Comparison of ENCODE assay signal across 8 mouse cellular contexts in the genomic region with DNA sequence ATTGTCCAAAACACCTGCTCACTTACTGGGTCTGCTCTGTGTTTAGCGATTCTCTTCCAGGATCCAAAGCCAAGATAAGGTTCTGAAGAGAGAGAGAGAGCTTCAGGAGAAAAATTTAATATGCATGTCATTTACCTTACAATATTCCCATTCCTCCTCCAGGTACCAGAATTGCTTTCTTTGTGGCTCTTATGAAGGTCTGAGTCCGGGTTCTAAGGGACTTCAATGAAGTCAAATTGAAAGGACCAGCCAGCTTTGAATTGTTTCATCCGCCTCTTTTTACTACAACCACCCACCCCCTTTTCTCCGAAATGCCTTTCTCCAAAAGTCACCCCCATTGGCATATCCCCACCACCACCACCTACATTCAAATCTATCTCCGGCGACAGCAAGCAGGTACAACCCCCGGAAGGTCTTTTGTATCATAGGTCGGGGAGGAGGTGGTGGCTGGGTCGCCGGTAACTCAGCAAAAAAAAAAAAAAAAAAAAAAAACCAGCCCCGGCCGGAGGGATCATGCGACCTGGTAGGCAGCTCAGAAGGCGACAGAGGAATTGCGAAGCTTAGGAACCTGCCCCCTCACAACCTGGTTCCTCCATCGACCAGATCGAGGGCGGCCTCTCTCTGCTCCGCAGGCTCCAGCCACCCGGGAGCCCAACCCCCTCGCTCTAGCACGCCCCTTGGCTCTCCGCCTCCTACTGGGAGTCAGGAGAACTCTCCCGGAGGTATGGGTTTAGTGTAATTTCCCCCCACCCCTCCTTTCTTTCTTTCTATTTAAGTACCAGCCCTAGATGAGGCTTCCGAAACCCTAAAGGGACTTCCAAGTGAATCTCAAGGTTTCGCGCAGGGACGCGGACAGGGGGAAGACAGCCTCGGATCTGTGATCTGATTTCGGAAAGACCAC. TPM values are rescaled to one million over a fixed set of nuclear protein-coding genes. Genes with fewer than 3 reads are reported as not detected.
DNase-seq lines count a peak whose midpoint lies in the region; ATAC-seq lines count a peak whose summit lies in the region.

No protein-coding gene starts in this region.

- peaks cover 43% of the 10 kb centered on the region for H3K4me1 ChIP-seq in hindbrain, embryonic 14.5 days (replicated peaks; ENCODE audit: control insufficient read depth, insufficient read depth, low read length)

- ATAC-seq in hindbrain, embryonic 14.5 days (ENCODE audit: low FRiP score) = peak; percentile 72

- peak overlapping the region; percentile 66 for H3K4me3 ChIP-seq in hindbrain, embryonic 14.5 days (replicated peaks; ENCODE audit: low read length)

- H3K4me2 ChIP-seq in hindbrain, embryonic 14.5 days (replicated peaks) = peak overlapping the region; percentile 77

- peak; percentile 84 for DNase-seq in T-cell, adult 2 months (ENCODE audit: low spot score)
- peak; percentile 85 to 91 for DNase-seq in cerebellum, postnatal 25 days
- DNase-seq in frontal cortex, postnatal 25 days (ENCODE audit: low spot score in 2 of 2) = peak; percentile 54 to 75
- DNase-seq in hindbrain, embryonic 14.5 days (ENCODE audit: low spot score) = peak; percentile 81
- DNase-seq in layer of hippocampus, postnatal 36 days = peak; percentile 87 to 89
- peak; percentile 96 for DNase-seq in lung, postnatal 36 days
- DNase-seq in retina, embryonic 14.5 days (ENCODE audit: low spot score) = peak; percentile 87
- peak; percentile 89 to 92 for DNase-seq in thymus, postnatal 36 days

- peak overlapping the region; percentile 94 for H3K9ac ChIP-seq in hindbrain, embryonic 14.5 days

- H3K9me3 ChIP-seq in hindbrain, embryonic 14.5 days (ENCODE audit: control insufficient read depth, low read length) = no peaks in the 10 kb centered on the region

- H3K27ac ChIP-seq in hindbrain, embryonic 14.5 days = peak overlapping the region; percentile 97

- peaks cover 15% of the 10 kb centered on the region; the same call in 1 of the 2 replicates for H3K36me3 ChIP-seq in hindbrain, embryonic 14.5 days (replicated peaks; ENCODE audit: control insufficient read depth, insufficient read depth)

- no peaks in the 10 kb centered on the region for H3K27me3 ChIP-seq in hindbrain, embryonic 14.5 days (ENCODE audit: control insufficient read depth, insufficient read depth, low read length)

- WGBS in hindbrain, embryonic 14.5 days = 1% methylated on average over 31 of the region's 31 CpGs

RNA-seq across cellular contexts. Expression of gene Bcl2l1, which starts 1.3 kb away (rescaled TPM):
- 155 and 165 TPM in 2 replicates for polyA plus RNA-seq in hindbrain, embryonic 14.5 days (2014; fragmentation: Nextera tagmentation; extraction: Ambion mirVana)
- 100 to 1,000 TPM; 116 to 141 TPM for total RNA-seq in layer of hippocampus, postnatal 36 days (2021)

RNA-seq across cellular contexts. Expression of gene Tpx2, which starts 17.5 kb away (rescaled TPM):
- polyA plus RNA-seq in hindbrain, embryonic 14.5 days (2014; fragmentation: Nextera tagmentation; extraction: Ambion mirVana) = 17.2 and 20.1 TPM in 2 replicates
- 1 to 10 TPM; 2.0 to 3.1 TPM for total RNA-seq in layer of hippocampus, postnatal 36 days (2021)

Comparison
In these comparisons a context has a peak if more than half of its experiments do, and no peak if none do; other contexts are left out.
1. Peak in every context shown above with its lines: DNase-seq, ATAC-seq, H3K4me3 ChIP-seq and H3K27ac ChIP-seq.